Mouse (Mus musculus): ENCODE results near the gene Dcst2. TPM values are rescaled to one million over a fixed set of nuclear protein-coding genes. Genes with fewer than 3 reads are reported as not detected.

Gene Dcst2
- total and polyA plus RNA-seq, 2 experiments from 2014 or later, result 0.51 TPM; not detected in 1

DNA sequence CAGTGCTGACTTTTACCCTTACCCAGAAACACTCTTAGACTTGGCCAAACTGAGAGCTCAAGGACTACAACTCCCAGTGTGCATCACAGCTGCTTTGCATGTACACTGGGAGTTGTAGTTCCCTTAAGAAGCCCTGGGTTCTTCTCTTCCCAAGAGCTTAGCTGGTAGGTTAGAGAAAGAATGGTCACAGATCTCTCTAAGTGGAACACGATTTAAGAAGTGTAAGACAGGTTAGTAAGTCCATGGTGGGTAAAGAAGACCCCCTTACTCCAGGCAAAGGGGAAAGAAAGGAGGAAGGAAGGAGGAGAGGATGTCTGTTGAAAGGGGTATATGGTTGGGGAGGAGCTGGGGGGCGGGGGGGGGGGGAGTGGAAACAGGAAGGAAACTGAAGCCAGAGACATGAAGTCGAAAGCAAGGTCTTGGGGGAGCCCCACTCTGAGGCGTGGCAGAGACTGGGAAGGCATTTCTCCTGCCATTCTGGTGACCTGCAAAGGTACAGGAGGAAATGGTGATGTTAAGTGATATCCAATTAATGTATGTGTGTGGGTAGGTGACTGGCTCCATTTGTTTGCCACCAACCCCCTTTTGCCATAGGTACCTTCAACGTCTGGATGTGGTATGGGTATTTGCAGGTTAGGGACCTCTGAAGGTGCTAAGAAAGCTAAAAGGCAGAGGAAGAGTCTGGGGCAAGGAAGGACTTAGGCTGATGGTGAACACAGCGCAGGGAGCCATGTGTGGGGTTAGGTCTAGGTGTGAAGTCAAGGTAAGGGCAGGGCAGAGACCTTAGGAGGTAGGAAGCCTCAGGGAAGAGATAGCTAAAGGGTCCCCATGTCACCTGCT lies 27.3 kb downstream of the Dcst2 start:
- H3K9me3 ChIP-seq (ENCODE audit: low read length), result no peaks in the 10 kb centered on the region
- no peak for TF ChIP-seq CTCF (IDR thresholded peaks at IDR 0.05)
- H3K27ac ChIP-seq (ENCODE audit: low read depth, low read length), result no peak overlapping the region
- no peak for ATAC-seq (ENCODE audit: low FRiP score)
- peak; percentile 75 for DNase-seq (ENCODE audit: low spot score)
- peaks cover 14% of the 10 kb centered on the region; the same call in 1 of the 2 replicates for H3K4me1 ChIP-seq (ENCODE audit: insufficient read depth, low read length)
- no peaks in the 10 kb centered on the region for H3K36me3 ChIP-seq (ENCODE audit: insufficient read depth, low read length)
- H3K4me2 ChIP-seq (ENCODE audit: low read depth, low read length, poor library complexity, severe bottlenecking), result no peak overlapping the region
- no peak overlapping the region for H3K9ac ChIP-seq (replicated peaks; ENCODE audit: low read length, poor library complexity, severe bottlenecking)
- H3K27me3 ChIP-seq (ENCODE audit: insufficient read depth, low read length), result no peaks in the 10 kb centered on the region; the same call in 1 of the 2 replicates
- 76% methylated on average over 5 of the region's 6 CpGs for whole genome bisulfite sequencing
- no peak overlapping the region for H3K4me3 ChIP-seq (ENCODE audit: low read depth, low read length)

DNA sequence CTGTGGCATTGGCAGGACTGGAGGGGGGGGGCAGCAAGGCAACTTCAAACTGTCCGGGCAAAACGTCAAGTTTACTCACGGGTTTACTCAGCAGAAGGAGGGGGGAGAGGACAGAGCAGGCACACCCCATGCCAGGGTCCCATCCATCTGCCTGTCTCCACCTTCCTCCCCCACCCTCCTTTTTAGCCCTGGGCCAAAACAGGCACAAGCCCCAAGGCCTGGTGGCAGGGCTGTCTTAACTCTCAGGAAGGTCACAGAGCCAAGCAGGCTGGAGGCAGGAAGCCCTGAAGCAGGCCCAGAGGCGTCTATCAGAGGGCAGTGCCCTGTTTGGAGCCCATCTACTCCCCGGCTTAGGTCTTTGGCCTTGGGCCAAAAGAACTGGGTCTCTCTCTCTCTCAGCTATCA lies 28.3 kb downstream of the Dcst2 start:
- DNase-seq (ENCODE audit: low spot score) (peak; percentile 17), ATAC-seq (ENCODE audit: low FRiP score) (no peak)
- H3K27me3 ChIP-seq (ENCODE audit: insufficient read depth, low read length), result peaks cover 3% of the 10 kb centered on the region; the same call in 1 of the 2 replicates
- no peaks in the 10 kb centered on the region for H3K36me3 ChIP-seq (ENCODE audit: insufficient read depth, low read length)
- peaks cover 14% of the 10 kb centered on the region; the same call in 1 of the 2 replicates for H3K4me1 ChIP-seq (ENCODE audit: insufficient read depth, low read length)
- H3K4me3 ChIP-seq (ENCODE audit: low read depth, low read length), result no peak overlapping the region
- no peak overlapping the region for H3K27ac ChIP-seq (ENCODE audit: low read depth, low read length)
- no peak for TF ChIP-seq CTCF (IDR thresholded peaks at IDR 0.05)
- H3K9ac ChIP-seq (replicated peaks; ENCODE audit: low read length, poor library complexity, severe bottlenecking), result no peak overlapping the region
- H3K9me3 ChIP-seq (ENCODE audit: low read length), result no peaks in the 10 kb centered on the region
- WGBS, result 42% methylated on average over 5 of the region's 5 CpGs
- H3K4me2 ChIP-seq (ENCODE audit: low read depth, low read length, poor library complexity, severe bottlenecking), result no peak overlapping the region

GRCm38 (mm10) chr3:89390699-89391662 lies 29.2 kb downstream of the Dcst2 start:
- Histone ChIP-seq H3K9me3 (ENCODE audit: low read length) (no peaks in the 10 kb centered on the region), H3K4me1 (ENCODE audit: insufficient read depth, low read length) (peaks cover 15% of the 10 kb centered on the region), H3K36me3 (ENCODE audit: insufficient read depth, low read length) (no peaks in the 10 kb centered on the region), H3K9ac (replicated peaks; ENCODE audit: low read length, poor library complexity, severe bottlenecking) (peak overlapping the region; percentile 61), H3K27ac (ENCODE audit: low read depth, low read length) (no peak overlapping the region), H3K4me3 (ENCODE audit: low read depth, low read length) (peak overlapping the region; percentile 54), H3K4me2 (ENCODE audit: low read depth, low read length, poor library complexity, severe bottlenecking) (peak overlapping the region; percentile 100), H3K27me3 (ENCODE audit: insufficient read depth, low read length) (peaks cover 9% of the 10 kb centered on the region; the same call in 1 of the 2 replicates)
- DNase-seq (ENCODE audit: low spot score) (no peak), ATAC-seq (ENCODE audit: low FRiP score) (no peak)
- WGBS, result 16% methylated on average over 19 of the region's 19 CpGs
- no peak for TF ChIP-seq CTCF (IDR thresholded peaks at IDR 0.05)

- peak overlapping the region; percentile 100 for H3K4me2 ChIP-seq (ENCODE audit: low read depth, low read length, poor library complexity, severe bottlenecking)
- peak; percentile 25 for TF ChIP-seq CTCF (IDR thresholded peaks at IDR 0.05)
- no peaks in the 10 kb centered on the region for H3K9me3 ChIP-seq (ENCODE audit: low read length)
- under 1% methylated on average over 47 of the region's 56 CpGs for WGBS
- no peak for ATAC-seq (ENCODE audit: low FRiP score)
- peak overlapping the region; percentile 54 for H3K4me3 ChIP-seq (ENCODE audit: low read depth, low read length)
- H3K27ac ChIP-seq (ENCODE audit: low read depth, low read length), result 0 out of 2 replicates have a peak overlapping the region, but pooled peaks have one; percentile 38
- DNase-seq (ENCODE audit: low spot score), result peak; percentile 27
- H3K4me1 ChIP-seq (ENCODE audit: insufficient read depth, low read length), result peaks cover 19% of the 10 kb centered on the region
- no peaks in the 10 kb centered on the region for H3K36me3 ChIP-seq (ENCODE audit: insufficient read depth, low read length)
- H3K27me3 ChIP-seq (ENCODE audit: insufficient read depth, low read length), result peaks cover 14% of the 10 kb centered on the region; the same call in 1 of the 2 replicates
- peak overlapping the region; percentile 61 for H3K9ac ChIP-seq (replicated peaks; ENCODE audit: low read length, poor library complexity, severe bottlenecking)
These were observed 30.1 kb downstream of the Dcst2 start for GRCm38 (mm10) chr3:89391663-89392511.

- Histone ChIP-seq H3K4me3 (ENCODE audit: low read depth, low read length) (peak overlapping the region; percentile 54), H3K9me3 (ENCODE audit: low read length) (no peaks in the 10 kb centered on the region), H3K4me2 (ENCODE audit: low read depth, low read length, poor library complexity, severe bottlenecking) (peak overlapping the region; percentile 100), H3K4me1 (ENCODE audit: insufficient read depth, low read length) (peaks cover 19% of the 10 kb centered on the region), H3K27ac (ENCODE audit: low read depth, low read length) (no peak overlapping the region), H3K27me3 (ENCODE audit: insufficient read depth, low read length) (peaks cover 14% of the 10 kb centered on the region; the same call in 1 of the 2 replicates), H3K36me3 (ENCODE audit: insufficient read depth, low read length) (no peaks in the 10 kb centered on the region), H3K9ac (replicated peaks; ENCODE audit: low read length, poor library complexity, severe bottlenecking) (peak overlapping the region; percentile 61; the same call in 1 of the 2 replicates)
- TF ChIP-seq CTCF (IDR thresholded peaks at IDR 0.05), result no peak
- DNase-seq (ENCODE audit: low spot score), result no peak
- under 1% methylated on average over 18 of the region's 24 CpGs for WGBS
- no peak for ATAC-seq (ENCODE audit: low FRiP score)
These were observed 31.1 kb downstream of the Dcst2 start for GRCm38 (mm10) chr3:89392871-89393311.

All from midbrain, postnatal 0 days (tissue).